Mouse (Mus musculus): ENCODE measurements around the gene Tnfaip6. TPM values are rescaled to one million over a fixed set of nuclear protein-coding genes. Genes with fewer than 3 reads are reported as not detected.

Gene Tnfaip6
- polyA plus RNA-seq, 1 experiment from 2014 or later: 17.0 TPM

GRCm38 (mm10) chr2:52042132-52042531 lies 4.3 kb downstream of the Tnfaip6 start:
- WGBS: 79% methylated on average over 3 of the region's 3 CpGs
- no peaks in the 10 kb centered on the region for H3K27me3 ChIP-seq (ENCODE audit: control insufficient read depth, insufficient read depth, low read length)
- H3K4me2 ChIP-seq: no peak overlapping the region
- ATAC-seq (ENCODE audit: low FRiP score) (no peak), DNase-seq (ENCODE audit: low spot score, missing footprints) (no peak)
- H3K4me3 ChIP-seq (ENCODE audit: low read depth, low read length): no peak overlapping the region
- H3K36me3 ChIP-seq (ENCODE audit: control insufficient read depth, insufficient read depth, low read length): no peaks in the 10 kb centered on the region
- no peaks in the 10 kb centered on the region for H3K9me3 ChIP-seq (ENCODE audit: control insufficient read depth, low read length)
- no peaks in the 10 kb centered on the region; the same call in 1 of the 2 replicates for H3K4me1 ChIP-seq (ENCODE audit: control insufficient read depth, insufficient read depth, low read length)
- no peak overlapping the region for H3K9ac ChIP-seq (ENCODE audit: low read length)
- no peak overlapping the region for H3K27ac ChIP-seq (ENCODE audit: low read depth, low read length)

GRCm38 (mm10) chr2:52042714-52043113 lies 4.9 kb downstream of the Tnfaip6 start:
- DNase-seq (ENCODE audit: low spot score, missing footprints) (no peak), ATAC-seq (ENCODE audit: low FRiP score) (no peak)
- Histone ChIP-seq H3K36me3 (ENCODE audit: control insufficient read depth, insufficient read depth, low read length) (no peaks in the 10 kb centered on the region), H3K4me1 (ENCODE audit: control insufficient read depth, insufficient read depth, low read length) (no peaks in the 10 kb centered on the region), H3K4me2 (no peak overlapping the region), H3K4me3 (ENCODE audit: low read depth, low read length) (no peak overlapping the region), H3K27me3 (ENCODE audit: control insufficient read depth, insufficient read depth, low read length) (no peaks in the 10 kb centered on the region), H3K27ac (ENCODE audit: low read depth, low read length) (no peak overlapping the region), H3K9ac (ENCODE audit: low read length) (no peak overlapping the region), H3K9me3 (ENCODE audit: control insufficient read depth, low read length) (no peaks in the 10 kb centered on the region)
- 69% methylated on average over 5 of the region's 5 CpGs for WGBS

- no peak overlapping the region for H3K4me3 ChIP-seq (ENCODE audit: low read depth, low read length)
- H3K27ac ChIP-seq (ENCODE audit: low read depth, low read length): no peak overlapping the region
- no peak overlapping the region for H3K9ac ChIP-seq (ENCODE audit: low read length)
- no peaks in the 10 kb centered on the region for H3K9me3 ChIP-seq (ENCODE audit: control insufficient read depth, low read length)
- ATAC-seq (ENCODE audit: low FRiP score) (no peak), DNase-seq (ENCODE audit: low spot score, missing footprints) (no peak)
- H3K4me1 ChIP-seq (ENCODE audit: control insufficient read depth, insufficient read depth, low read length): no peaks in the 10 kb centered on the region
- WGBS: 82% methylated on average over 11 of the region's 11 CpGs
- no peak overlapping the region for H3K4me2 ChIP-seq
- H3K27me3 ChIP-seq (ENCODE audit: control insufficient read depth, insufficient read depth, low read length): no peaks in the 10 kb centered on the region
- H3K36me3 ChIP-seq (ENCODE audit: control insufficient read depth, insufficient read depth, low read length): peaks cover 3% of the 10 kb centered on the region; the same call in 1 of the 2 replicates
Observed at GRCm38 (mm10) chr2:52043485-52043884, 5.7 kb downstream of the Tnfaip6 start.

GRCm38 (mm10) chr2:52046032-52046431 lies 8.2 kb downstream of the Tnfaip6 start:
- Histone ChIP-seq H3K4me1 (ENCODE audit: control insufficient read depth, insufficient read depth, low read length) (no peaks in the 10 kb centered on the region), H3K4me2 (no peak overlapping the region), H3K27me3 (ENCODE audit: control insufficient read depth, insufficient read depth, low read length) (no peaks in the 10 kb centered on the region), H3K9ac (ENCODE audit: low read length) (no peak overlapping the region), H3K36me3 (ENCODE audit: control insufficient read depth, insufficient read depth, low read length) (peaks cover 3% of the 10 kb centered on the region; the same call in 1 of the 2 replicates), H3K9me3 (ENCODE audit: control insufficient read depth, low read length) (no peaks in the 10 kb centered on the region), H3K4me3 (ENCODE audit: low read depth, low read length) (no peak overlapping the region), H3K27ac (ENCODE audit: low read depth, low read length) (no peak overlapping the region)
- DNase-seq (ENCODE audit: low spot score, missing footprints) (peak; percentile 59), ATAC-seq (ENCODE audit: low FRiP score) (no peak)
- 85% methylated on average over 5 of the region's 5 CpGs for WGBS

GRCm38 (mm10) chr2:52050823-52051222 lies 13.0 kb downstream of the Tnfaip6 start:
- no peak overlapping the region for H3K4me3 ChIP-seq (ENCODE audit: low read depth, low read length)
- no peak overlapping the region for H3K9ac ChIP-seq (ENCODE audit: low read length)
- ATAC-seq (ENCODE audit: low FRiP score) (no peak), DNase-seq (ENCODE audit: low spot score, missing footprints) (peak; percentile 4)
- no peak overlapping the region for H3K4me2 ChIP-seq
- no peaks in the 10 kb centered on the region for H3K9me3 ChIP-seq (ENCODE audit: control insufficient read depth, low read length)
- peaks cover 3% of the 10 kb centered on the region for H3K4me1 ChIP-seq (ENCODE audit: control insufficient read depth, insufficient read depth, low read length)
- H3K27me3 ChIP-seq (ENCODE audit: control insufficient read depth, insufficient read depth, low read length): no peaks in the 10 kb centered on the region
- peaks cover 3% of the 10 kb centered on the region; the same call in 1 of the 2 replicates for H3K36me3 ChIP-seq (ENCODE audit: control insufficient read depth, insufficient read depth, low read length)
- no peak overlapping the region for H3K27ac ChIP-seq (ENCODE audit: low read depth, low read length)
- 95% methylated on average over 11 of the region's 11 CpGs for WGBS

GRCm38 (mm10) chr2:52052335-52052734 lies 14.5 kb downstream of the Tnfaip6 start:
- peak; percentile 70 for DNase-seq (ENCODE audit: low spot score, missing footprints)
- Histone ChIP-seq H3K4me1 (ENCODE audit: control insufficient read depth, insufficient read depth, low read length) (peaks cover 3% of the 10 kb centered on the region), H3K9ac (ENCODE audit: low read length) (no peak overlapping the region), H3K4me2 (no peak overlapping the region), H3K36me3 (ENCODE audit: control insufficient read depth, insufficient read depth, low read length) (peaks cover 3% of the 10 kb centered on the region; the same call in 1 of the 2 replicates), H3K27me3 (ENCODE audit: control insufficient read depth, insufficient read depth, low read length) (no peaks in the 10 kb centered on the region), H3K9me3 (ENCODE audit: control insufficient read depth, low read length) (no peaks in the 10 kb centered on the region), H3K4me3 (ENCODE audit: low read depth, low read length) (no peak overlapping the region), H3K27ac (ENCODE audit: low read depth, low read length) (no peak overlapping the region)
- ATAC-seq (ENCODE audit: low FRiP score): no peak
- 87% methylated on average over 4 of the region's 4 CpGs for WGBS

- H3K4me2 ChIP-seq: no peak overlapping the region
- H3K9me3 ChIP-seq (ENCODE audit: control insufficient read depth, low read length): no peaks in the 10 kb centered on the region
- H3K27me3 ChIP-seq (ENCODE audit: control insufficient read depth, insufficient read depth, low read length): no peaks in the 10 kb centered on the region
- no peak for ATAC-seq (ENCODE audit: low FRiP score)
- no peaks in the 10 kb centered on the region for H3K36me3 ChIP-seq (ENCODE audit: control insufficient read depth, insufficient read depth, low read length)
- H3K4me3 ChIP-seq (ENCODE audit: low read depth, low read length): no peak overlapping the region
- H3K9ac ChIP-seq (ENCODE audit: low read length): no peak overlapping the region
- peak; percentile 66 for DNase-seq (ENCODE audit: low spot score, missing footprints)
- H3K4me1 ChIP-seq (ENCODE audit: control insufficient read depth, insufficient read depth, low read length): peaks cover 3% of the 10 kb centered on the region
- 69% methylated on average over 5 of the region's 5 CpGs for WGBS
- H3K27ac ChIP-seq (ENCODE audit: low read depth, low read length): no peak overlapping the region
Observed at GRCm38 (mm10) chr2:52053502-52053901, 15.7 kb downstream of the Tnfaip6 start.

- ATAC-seq (ENCODE audit: low FRiP score): no peak
- H3K9me3 ChIP-seq (ENCODE audit: control insufficient read depth, low read length): no peaks in the 10 kb centered on the region
- no peak overlapping the region for H3K9ac ChIP-seq (ENCODE audit: low read length)
- H3K36me3 ChIP-seq (ENCODE audit: control insufficient read depth, insufficient read depth, low read length): no peaks in the 10 kb centered on the region
- H3K4me1 ChIP-seq (ENCODE audit: control insufficient read depth, insufficient read depth, low read length): peaks cover 3% of the 10 kb centered on the region
- 20% methylated on average over 4 of the region's 4 CpGs for WGBS
- peak; percentile 82 for DNase-seq (ENCODE audit: low spot score, missing footprints)
- H3K27ac ChIP-seq (ENCODE audit: low read depth, low read length): no peak overlapping the region
- no peak overlapping the region for H3K4me3 ChIP-seq (ENCODE audit: low read depth, low read length)
- H3K4me2 ChIP-seq: no peak overlapping the region
- no peaks in the 10 kb centered on the region for H3K27me3 ChIP-seq (ENCODE audit: control insufficient read depth, insufficient read depth, low read length)
Observed at GRCm38 (mm10) chr2:52055616-52056015, 17.8 kb downstream of the Tnfaip6 start.

GRCm38 (mm10) chr2:52057099-52057498 lies 19.3 kb downstream of the Tnfaip6 start:
- Histone ChIP-seq H3K4me2 (no peak overlapping the region), H3K27me3 (ENCODE audit: control insufficient read depth, insufficient read depth, low read length) (no peaks in the 10 kb centered on the region), H3K4me3 (ENCODE audit: low read depth, low read length) (no peak overlapping the region), H3K27ac (ENCODE audit: low read depth, low read length) (no peak overlapping the region), H3K9me3 (ENCODE audit: control insufficient read depth, low read length) (no peaks in the 10 kb centered on the region), H3K4me1 (ENCODE audit: control insufficient read depth, insufficient read depth, low read length) (peaks cover 3% of the 10 kb centered on the region), H3K36me3 (ENCODE audit: control insufficient read depth, insufficient read depth, low read length) (no peaks in the 10 kb centered on the region), H3K9ac (ENCODE audit: low read length) (no peak overlapping the region)
- ATAC-seq (ENCODE audit: low FRiP score) (no peak), DNase-seq (ENCODE audit: low spot score, missing footprints) (peak; percentile 60)
- 76% methylated on average over 1 of the region's 1 CpGs for WGBS

GRCm38 (mm10) chr2:52057681-52058080 lies 19.9 kb downstream of the Tnfaip6 start:
- Histone ChIP-seq H3K4me1 (ENCODE audit: control insufficient read depth, insufficient read depth, low read length) (peaks cover 3% of the 10 kb centered on the region), H3K36me3 (ENCODE audit: control insufficient read depth, insufficient read depth, low read length) (no peaks in the 10 kb centered on the region), H3K9ac (ENCODE audit: low read length) (no peak overlapping the region), H3K9me3 (ENCODE audit: control insufficient read depth, low read length) (no peaks in the 10 kb centered on the region), H3K4me3 (ENCODE audit: low read depth, low read length) (no peak overlapping the region), H3K4me2 (no peak overlapping the region), H3K27me3 (ENCODE audit: control insufficient read depth, insufficient read depth, low read length) (no peaks in the 10 kb centered on the region), H3K27ac (ENCODE audit: low read depth, low read length) (no peak overlapping the region)
- peak; percentile 73 for DNase-seq (ENCODE audit: low spot score, missing footprints)
- ATAC-seq (ENCODE audit: low FRiP score): no peak
